Mouse (Mus musculus): Measurements from ENCODE around the gene Gria2.

GRCm38 (mm10) chr3:80758363-80758762, 44.3 kb downstream of the Gria2 start:
- TF ChIP-seq EP300 (IDR thresholded peaks at IDR 0.05; ENCODE audit: low read depth), result no peak
- TF ChIP-seq CTCF (IDR thresholded peaks at IDR 0.05; ENCODE audit: low read depth), result no peak
